Mouse (Mus musculus) intestine, embryonic 16.5 days (tissue): ENCODE measurements at regions not wholly inside any gene's neighbourhood (a gene's known extent, or its start where the extent isn't known, plus 50 kb on each side); places are given as distances from the start of the nearest gene placed in this dataset.
A peak's percentile ranks its signal among the peaks of the same experiment; 100 is the strongest.

Source experiments
- ATAC-seq: fragments of 200-750 bp; cut with Nextera tagmentation; 2 replicates; pipeline ENCODE4 v1.8.0; 2017; ENCODE audit warnings: moderate TSS enrichment, moderate library complexity
- H3K27ac ChIP-seq: fragments of 300-500 bp; sonication (generic); 2 replicates; pipeline ENCODE4 v1.5.1; 2014; ENCODE audit warnings: mild to moderate bottlenecking, low read length
- H3K27me3 ChIP-seq: fragments of 300-500 bp; sonication (generic); replicated peaks from 2 replicates; pipeline ENCODE4 v1.6.1; 2014; ENCODE audit warnings: low read length, control low read depth, mixed read lengths; ENCODE audit not compliant: control insufficient read depth, insufficient read depth
- H3K36me3 ChIP-seq: fragments of 300-500 bp; sonication (generic); 2 replicates; pipeline ENCODE4 v1.6.1; 2014; ENCODE audit warnings: low read length, control low read depth; ENCODE audit not compliant: control insufficient read depth, insufficient read depth
- H3K4me1 ChIP-seq: fragments of 300-500 bp; sonication (generic); 2 replicates; pipeline ENCODE4 v1.6.1; 2014; ENCODE audit warnings: low read length, control low read depth, mixed read lengths; ENCODE audit not compliant: control insufficient read depth, insufficient read depth
- H3K4me2 ChIP-seq: fragments of 300-500 bp; sonication (generic); 2 replicates; pipeline ENCODE4 v1.6.1; 2014; ENCODE audit warnings: low read depth, low read length, control low read depth
- H3K4me3 ChIP-seq: fragments of 300-500 bp; sonication (generic); 2 replicates; pipeline ENCODE4 v1.5.1; 2014; ENCODE audit warnings: mild to moderate bottlenecking, low read length
- H3K9ac ChIP-seq: fragments of 300-500 bp; sonication (generic); 2 replicates; pipeline ENCODE4 v1.6.1; 2014; ENCODE audit warnings: low read depth, low read length
- H3K9me3 ChIP-seq: fragments of 300-500 bp; sonication (generic); 2 replicates; pipeline ENCODE4 v1.6.1; 2016; ENCODE audit warnings: low read length, control low read depth; ENCODE audit not compliant: control insufficient read depth
- WGBS: fragments of 180-500 bp; shearing (Covaris S2); extraction: QIAGEN DNeasy Blood & Tissue Kit; methylation state at CpG from one replicate; pipeline ENCODE4 v1.1.7; 2014; 5-methylcytosine and 5-hydroxymethylcytosine counted together

DNA sequence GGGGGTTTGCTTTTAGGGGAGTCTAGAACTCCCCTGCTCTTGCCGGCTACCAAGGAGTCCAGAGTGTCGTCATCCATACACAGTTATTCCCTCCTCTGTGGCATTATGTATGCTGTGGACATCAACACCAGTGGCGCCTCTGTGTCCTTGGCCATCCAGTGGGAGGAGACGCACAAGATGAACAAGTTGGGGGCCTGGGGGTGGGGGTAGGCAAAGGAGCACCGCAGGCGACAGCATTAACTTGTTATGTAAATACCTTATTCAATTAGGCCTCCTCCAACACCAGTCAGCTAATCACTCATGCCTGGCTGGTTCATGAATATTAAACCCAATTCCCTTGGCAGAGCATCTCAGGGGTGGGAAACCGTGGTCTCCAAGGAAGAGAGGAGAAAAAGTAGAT is 250.8 kb downstream of the Tle3 start:
- no peaks in the 10 kb centered on the region for H3K36me3 ChIP-seq
- no peaks in the 10 kb centered on the region for H3K9me3 ChIP-seq
- 54% methylated on average over 7 of the region's 7 CpGs for WGBS
- H3K27me3 ChIP-seq = no peaks in the 10 kb centered on the region
- H3K4me2 ChIP-seq = no peak overlapping the region
- H3K27ac ChIP-seq = no peak overlapping the region
- peaks cover 4% of the 10 kb centered on the region; the same call in 1 of the 2 replicates for H3K4me1 ChIP-seq
- ATAC-seq = no peak
- no peak overlapping the region for H3K4me3 ChIP-seq
- H3K9ac ChIP-seq = no peak overlapping the region

DNA sequence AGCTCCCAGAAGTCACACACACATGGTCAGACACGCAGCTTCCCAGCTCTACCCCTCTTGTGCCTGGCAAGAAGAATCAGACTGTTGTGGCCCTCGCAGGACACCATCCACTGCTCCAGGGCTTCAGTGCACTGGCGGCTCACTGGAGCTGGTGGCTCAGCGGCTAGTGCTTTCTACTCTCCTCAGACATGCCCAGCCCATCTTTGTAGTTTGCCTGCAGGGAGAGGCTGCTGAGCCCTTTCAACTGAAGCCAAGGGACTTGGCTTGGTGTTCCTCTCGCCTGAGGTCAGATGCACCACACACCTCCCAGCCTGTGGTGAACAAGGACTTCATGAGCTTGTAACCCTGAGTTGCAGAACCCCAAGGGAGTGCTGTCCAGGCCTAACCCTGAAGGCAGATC is 249.8 kb downstream of the Tle3 start:
- Histone ChIP-seq H3K27ac (no peak overlapping the region), H3K4me1 (peaks cover 4% of the 10 kb centered on the region; the same call in 1 of the 2 replicates), H3K4me2 (no peak overlapping the region), H3K9me3 (no peaks in the 10 kb centered on the region), H3K9ac (no peak overlapping the region), H3K36me3 (no peaks in the 10 kb centered on the region), H3K27me3 (no peaks in the 10 kb centered on the region), H3K4me3 (no peak overlapping the region)
- no peak for ATAC-seq
- 89% methylated on average over 5 of the region's 5 CpGs for WGBS

DNA sequence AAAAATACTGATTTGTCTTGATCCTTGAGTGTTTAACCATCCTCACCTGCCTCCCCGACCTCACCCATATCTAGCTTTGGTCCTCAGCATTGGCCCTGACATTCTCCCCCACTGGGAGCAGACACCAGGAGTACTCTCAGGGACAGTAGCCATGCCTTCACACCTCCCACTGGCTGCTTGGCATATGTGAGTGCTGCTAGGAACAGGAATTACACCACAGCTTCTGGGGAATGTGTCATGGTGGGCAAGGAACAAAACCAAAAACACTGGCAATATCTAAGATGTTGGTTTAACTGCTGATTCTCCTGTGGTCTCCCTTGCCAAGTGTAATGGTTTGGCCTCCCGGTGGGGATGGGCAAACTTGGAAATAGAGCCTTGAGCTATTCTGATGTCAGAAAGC is 248.6 kb downstream of the Tle3 start:
- Histone ChIP-seq H3K9ac (no peak overlapping the region), H3K4me2 (no peak overlapping the region), H3K36me3 (no peaks in the 10 kb centered on the region), H3K27me3 (no peaks in the 10 kb centered on the region), H3K9me3 (no peaks in the 10 kb centered on the region), H3K4me1 (peaks cover 4% of the 10 kb centered on the region; the same call in 1 of the 2 replicates), H3K27ac (no peak overlapping the region), H3K4me3 (no peak overlapping the region)
- no peak for ATAC-seq
- 63% methylated on average over 2 of the region's 2 CpGs for WGBS

DNA sequence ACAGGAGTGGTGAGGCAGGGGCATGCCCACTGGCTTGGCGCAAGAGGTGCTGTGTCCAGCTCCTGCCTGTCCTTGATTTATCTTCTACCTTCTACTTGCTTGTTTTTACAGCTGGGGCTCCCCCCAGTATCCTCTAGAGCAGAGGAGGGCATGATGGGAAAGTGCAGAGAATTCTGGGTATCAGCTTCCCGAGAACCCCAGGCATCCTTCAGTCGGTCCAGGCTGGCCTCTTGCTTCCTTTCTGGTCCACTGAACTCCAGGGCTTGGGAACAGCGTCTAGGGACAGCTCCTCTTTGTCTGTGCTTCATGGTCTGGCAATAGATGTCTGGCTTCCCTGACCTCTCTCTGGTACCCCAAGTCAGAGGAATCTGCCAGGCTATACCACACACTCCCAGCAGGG is 247.9 kb downstream of the Tle3 start:
- ATAC-seq = no peak
- Histone ChIP-seq H3K9ac (no peak overlapping the region), H3K36me3 (no peaks in the 10 kb centered on the region), H3K4me3 (no peak overlapping the region), H3K27ac (no peak overlapping the region), H3K9me3 (no peaks in the 10 kb centered on the region), H3K27me3 (no peaks in the 10 kb centered on the region), H3K4me1 (peaks cover 4% of the 10 kb centered on the region; the same call in 1 of the 2 replicates), H3K4me2 (no peak overlapping the region)
- WGBS = 67% methylated on average over 4 of the region's 4 CpGs

DNA sequence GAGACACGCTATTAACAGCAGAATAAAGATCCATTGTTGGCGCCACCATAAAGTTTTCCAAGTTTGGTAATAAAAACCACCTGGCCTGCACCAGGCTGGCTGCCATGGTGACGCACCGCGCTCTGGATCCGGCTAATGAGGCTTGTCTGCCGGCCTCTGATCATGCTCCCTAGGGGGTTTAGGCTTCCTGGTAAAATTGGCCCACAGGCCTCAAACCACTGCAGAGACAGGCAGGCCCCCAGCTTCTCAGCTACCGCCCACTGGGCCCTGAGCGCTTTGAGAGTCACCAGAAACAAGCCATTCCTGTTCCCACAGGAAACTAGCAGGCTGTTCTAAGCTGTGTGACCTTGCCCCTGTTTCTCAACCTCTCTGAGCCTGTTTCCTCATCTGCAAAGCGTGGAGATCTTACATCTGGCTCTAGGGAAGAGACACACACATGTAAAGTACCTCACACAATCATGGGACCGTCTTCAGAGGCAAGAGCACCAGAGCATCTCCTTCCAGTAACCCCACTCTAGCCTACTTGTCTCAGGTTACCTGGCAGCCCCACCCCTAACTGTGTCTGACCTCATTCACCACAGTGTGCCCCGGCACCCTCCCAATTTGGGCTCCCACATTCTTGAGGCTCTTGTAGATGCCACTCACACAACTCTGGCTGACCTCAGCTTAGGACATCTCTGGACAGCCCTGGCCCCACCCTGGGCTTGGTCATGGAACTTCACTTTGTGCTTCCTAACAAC is 246.5 kb downstream of the Tle3 start:
- 0 out of 2 replicates have a peak, but pooled peaks have one; percentile 36 for ATAC-seq
- 42% methylated on average over 12 of the region's 12 CpGs for WGBS

DNA sequence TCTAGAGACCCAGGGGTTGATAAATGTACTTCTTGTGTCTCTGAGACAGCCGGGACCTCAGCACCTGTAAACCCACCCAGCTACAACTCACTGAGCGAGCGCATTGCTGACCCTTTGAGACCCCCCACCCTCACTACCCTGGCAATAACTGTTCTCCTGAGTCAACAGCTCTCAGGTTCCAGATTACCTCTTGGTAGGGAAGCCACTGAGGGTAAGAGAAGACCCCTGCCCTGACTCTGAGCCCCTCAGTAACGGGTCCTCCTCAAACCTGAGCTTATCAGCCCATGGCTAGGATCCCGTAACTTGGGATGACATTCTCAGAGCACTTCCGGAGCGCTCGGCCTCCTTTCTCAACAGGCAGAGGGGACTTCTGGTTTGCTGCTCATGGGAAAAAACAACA is 245.8 kb downstream of the Tle3 start:
- H3K9me3 ChIP-seq = 0 out of 2 replicates have a peak, but pooled peaks cover 3% of the 10 kb centered on the region
- 72% methylated on average over 8 of the region's 8 CpGs for WGBS
- ATAC-seq = no peak
- H3K27me3 ChIP-seq = no peaks in the 10 kb centered on the region
- H3K4me1 ChIP-seq = peaks cover 4% of the 10 kb centered on the region; the same call in 1 of the 2 replicates
- H3K4me2 ChIP-seq = no peak overlapping the region
- no peaks in the 10 kb centered on the region for H3K36me3 ChIP-seq
- no peak overlapping the region for H3K4me3 ChIP-seq
- H3K27ac ChIP-seq = no peak overlapping the region
- no peak overlapping the region for H3K9ac ChIP-seq

More for the DNA sequence above, 246.5 kb downstream of the Tle3 start:
- Histone ChIP-seq H3K27ac (no peak overlapping the region), H3K4me1 (peaks cover 4% of the 10 kb centered on the region; the same call in 1 of the 2 replicates), H3K9ac (no peak overlapping the region), H3K4me2 (no peak overlapping the region), H3K36me3 (no peaks in the 10 kb centered on the region), H3K4me3 (no peak overlapping the region), H3K9me3 (no peaks in the 10 kb centered on the region), H3K27me3 (no peaks in the 10 kb centered on the region)

DNA sequence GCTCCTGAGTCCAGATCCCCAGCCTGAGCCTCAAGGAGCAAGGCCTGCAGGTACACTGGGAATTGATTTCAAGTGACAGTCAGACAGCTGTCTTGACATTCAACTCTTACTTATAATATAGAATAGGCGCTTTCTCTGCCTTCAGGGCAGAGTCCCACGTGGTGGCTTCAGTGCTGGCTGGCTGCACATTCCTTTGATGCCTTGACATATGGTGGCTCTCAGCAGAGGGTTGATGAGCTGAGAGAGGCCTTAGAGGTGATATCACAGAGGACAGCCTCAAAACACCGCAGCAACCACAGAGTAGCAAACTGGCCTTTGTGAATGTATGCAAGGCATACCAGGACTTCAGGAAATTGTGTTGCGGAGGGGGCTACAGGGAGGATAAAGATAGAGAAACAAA is 243.4 kb downstream of the Tle3 start:
- H3K9ac ChIP-seq = no peak overlapping the region
- no peak for ATAC-seq
- 72% methylated on average over 4 of the region's 4 CpGs for WGBS
- no peak overlapping the region for H3K27ac ChIP-seq
- no peak overlapping the region for H3K4me3 ChIP-seq
- 0 out of 2 replicates have a peak, but pooled peaks cover 4% of the 10 kb centered on the region for H3K27me3 ChIP-seq
- H3K36me3 ChIP-seq = no peaks in the 10 kb centered on the region
- 0 out of 2 replicates have a peak, but pooled peaks cover 3% of the 10 kb centered on the region for H3K9me3 ChIP-seq
- no peak overlapping the region for H3K4me2 ChIP-seq
- H3K4me1 ChIP-seq = peaks cover 4% of the 10 kb centered on the region; the same call in 1 of the 2 replicates

DNA sequence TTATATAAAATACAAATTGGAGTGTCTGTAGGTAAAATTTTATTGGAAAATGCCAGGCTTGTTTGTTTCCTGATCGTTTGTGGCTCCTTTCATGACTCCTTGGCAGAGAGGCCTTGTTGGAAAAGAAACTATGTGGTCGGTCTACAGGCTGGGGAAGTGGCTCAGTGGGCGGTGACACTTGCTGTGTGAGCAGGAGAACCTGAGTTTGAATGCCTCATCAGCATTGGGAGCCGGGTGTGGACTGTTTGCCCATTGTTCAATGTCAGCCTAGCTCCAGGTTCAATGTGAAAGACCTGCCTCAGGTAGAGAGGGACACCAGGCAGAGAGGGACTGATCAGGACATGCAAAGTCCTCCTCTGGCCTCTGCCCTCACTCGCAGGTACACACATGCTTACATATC is 235.4 kb downstream of the Tle3 start:
- no peak overlapping the region for H3K4me3 ChIP-seq
- 0 out of 2 replicates have a peak, but pooled peaks cover 4% of the 10 kb centered on the region for H3K27me3 ChIP-seq
- H3K9me3 ChIP-seq = no peaks in the 10 kb centered on the region
- 79% methylated on average over 5 of the region's 5 CpGs for WGBS
- no peaks in the 10 kb centered on the region for H3K4me1 ChIP-seq
- ATAC-seq = no peak
- no peak overlapping the region for H3K4me2 ChIP-seq
- no peak overlapping the region for H3K27ac ChIP-seq
- no peaks in the 10 kb centered on the region for H3K36me3 ChIP-seq
- H3K9ac ChIP-seq = no peak overlapping the region

DNA sequence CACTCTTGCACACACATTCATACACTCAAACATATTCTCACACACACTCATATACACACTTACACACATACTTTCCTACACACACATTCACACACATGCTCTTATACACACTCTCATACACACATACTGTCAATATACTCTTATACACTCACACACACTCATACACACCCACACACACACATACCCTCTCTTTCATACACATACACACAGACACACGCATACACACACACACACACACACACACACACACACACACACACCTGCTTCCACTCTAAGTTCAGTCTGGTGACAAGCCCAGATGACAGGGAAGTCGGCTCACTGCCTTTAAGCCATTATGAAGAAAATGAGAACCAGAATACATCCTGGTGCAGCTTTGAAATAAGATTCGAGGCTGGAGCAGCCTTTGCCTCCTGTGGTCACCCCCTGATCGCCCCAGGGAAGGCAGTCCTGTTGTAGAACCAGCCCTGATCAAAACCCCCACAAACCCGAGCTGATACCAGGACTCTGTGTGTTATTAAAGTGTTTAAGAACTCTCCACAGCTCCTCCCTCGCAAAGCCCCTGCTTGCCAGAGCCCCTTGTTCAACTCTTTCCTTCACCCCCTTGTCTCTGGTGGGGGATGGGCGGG is 230.3 kb downstream of the Tle3 start:
- Histone ChIP-seq H3K4me1 (peaks cover under 1% of the 10 kb centered on the region; the same call in 1 of the 2 replicates), H3K9ac (no peak overlapping the region), H3K27ac (no peak overlapping the region), H3K9me3 (no peaks in the 10 kb centered on the region), H3K27me3 (no peaks in the 10 kb centered on the region; the same call in 1 of the 2 replicates), H3K36me3 (no peaks in the 10 kb centered on the region), H3K4me2 (no peak overlapping the region), H3K4me3 (no peak overlapping the region)
- WGBS = 55% methylated on average over 7 of the region's 7 CpGs
- no peak for ATAC-seq
